Mouse (Mus musculus) retina, adult 2 months (tissue): ENCODE measurements around the gene Cep131.

Experiments
- DNase-seq: peaks from one replicate; pipeline ENCODE4 v3.0.0-alpha.2; 2012; ENCODE audit warnings: low read depth, low spot score

Gene Cep131

GRCm38 (mm10) chr11:120098588-120099511 lies 12.2 kb upstream of the Cep131 start, which contains the start of the genes Tepsin and Ndufaf8:
TSS of gene Tepsin (minus strand) at chr11:120098731.
TSS of gene Ndufaf8 (plus strand) at chr11:120098928.
- peak; percentile 97 for DNase-seq

DNA sequence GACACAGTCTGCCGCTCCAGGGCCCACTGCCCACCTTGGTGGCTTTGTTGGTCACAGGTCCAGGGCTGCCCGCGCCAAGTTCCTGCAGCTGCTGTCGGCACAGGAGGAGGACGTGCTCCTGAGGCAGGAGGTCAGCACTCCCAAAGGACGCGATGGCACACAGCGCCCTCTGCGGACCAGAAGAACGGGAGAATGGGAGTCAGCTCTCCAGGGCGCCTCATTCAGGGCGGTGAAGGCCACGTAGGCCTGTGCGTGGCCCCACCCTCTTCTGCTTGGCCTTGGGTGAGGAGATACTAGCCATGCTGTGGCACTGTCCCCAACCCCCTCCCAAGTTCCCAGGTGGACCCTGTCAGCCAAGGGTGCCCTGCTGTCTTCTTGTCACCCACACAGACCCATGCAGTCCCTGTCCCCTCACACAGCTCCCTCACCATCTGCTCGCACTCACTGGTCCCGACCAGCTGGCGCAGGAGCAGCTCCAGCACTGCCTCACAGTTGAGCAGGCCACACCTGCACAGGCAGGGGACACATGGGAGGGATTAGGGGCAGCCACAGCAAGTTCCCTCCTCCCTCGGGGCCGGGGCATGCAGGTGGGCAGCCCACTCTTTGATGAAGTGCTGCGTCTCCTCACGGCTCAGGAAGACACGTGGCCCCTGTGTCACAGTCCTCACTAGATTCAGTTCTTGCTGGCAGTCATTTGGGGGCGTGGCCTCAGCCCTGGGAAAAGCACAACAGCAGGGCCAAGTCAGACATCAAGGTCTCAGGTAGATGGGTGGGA lies 6.4 kb upstream of the Cep131 start:
- no peak for DNase-seq

- no peak for DNase-seq
Observed at GRCm38 (mm10) chr11:120090661-120091060, 4.0 kb upstream of the Cep131 start.

DNA sequence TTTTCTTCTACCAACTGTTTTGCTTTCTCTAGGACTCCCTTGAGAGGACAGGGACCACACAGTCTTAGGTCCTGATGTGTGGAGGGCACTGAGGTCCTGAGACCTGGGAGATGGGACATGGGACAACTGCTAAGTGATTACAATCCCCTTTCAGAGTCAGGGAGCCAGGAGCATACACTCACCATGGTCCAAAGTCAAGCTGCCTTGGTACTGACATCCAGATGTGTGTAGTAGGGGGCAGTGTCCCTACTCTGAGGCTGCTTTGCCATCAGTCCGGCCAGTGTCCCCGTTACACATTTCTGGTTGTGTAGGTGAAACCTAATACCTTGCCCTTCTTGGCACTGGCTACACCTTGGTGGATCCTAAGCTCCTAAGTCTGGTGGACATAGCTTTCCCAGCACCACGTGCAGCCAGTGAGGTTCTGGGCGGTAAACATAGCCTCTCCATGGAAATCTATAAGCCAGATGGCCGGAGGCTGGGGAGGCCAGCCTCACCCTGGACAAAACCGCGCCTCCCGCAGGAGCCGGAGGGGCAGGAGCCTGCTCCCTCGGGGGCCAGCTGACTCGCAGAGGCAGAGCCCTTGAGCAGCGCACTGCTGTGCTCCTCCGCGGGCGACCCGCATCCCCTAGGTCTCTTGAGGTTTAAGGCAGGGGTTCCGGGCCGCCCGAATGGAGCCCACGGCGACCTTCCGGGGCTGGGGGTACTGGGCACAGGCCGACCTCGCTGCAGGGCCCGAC lies 568 bp downstream of the Cep131 start:
- DNase-seq: no peak

- DNase-seq: no peak
Observed at GRCm38 (mm10) chr11:120080282-120080681, 6.3 kb downstream of the Cep131 start.

GRCm38 (mm10) chr11:120076191-120076590 lies 10.4 kb downstream of the Cep131 start:
- no peak for DNase-seq

DNA sequence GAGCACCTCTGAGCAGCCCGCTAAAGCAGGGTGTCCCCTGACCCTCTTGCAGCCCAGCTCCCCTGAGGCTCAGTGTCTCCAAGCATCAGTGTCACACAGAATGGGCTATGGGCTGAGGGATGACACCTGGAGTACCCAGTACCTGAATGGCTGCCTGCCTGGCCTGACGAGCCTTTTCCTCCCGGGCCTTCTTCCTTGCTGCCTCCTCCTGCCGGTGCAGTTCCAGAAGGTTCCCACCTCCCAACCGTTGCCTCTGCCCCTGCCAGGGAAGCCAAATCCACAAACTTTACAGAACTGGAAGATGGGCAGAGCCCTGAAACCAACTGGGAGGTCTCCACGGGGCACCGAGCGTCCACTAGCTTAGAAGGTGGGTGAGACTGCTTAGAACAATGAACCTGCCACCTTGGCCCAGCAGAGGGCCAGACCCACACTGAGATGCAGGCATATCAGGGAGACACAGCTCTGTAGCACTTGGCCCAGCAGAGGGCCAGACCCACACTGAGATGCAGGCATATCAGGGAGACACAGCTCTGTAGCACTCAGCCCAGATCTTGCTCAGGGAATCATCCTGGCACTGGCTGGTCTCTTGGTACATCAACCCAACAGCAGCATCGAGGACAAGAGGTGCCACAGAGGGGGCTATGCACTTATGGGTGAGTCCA lies 13.5 kb downstream of the Cep131 start:
- no peak for DNase-seq

DNA sequence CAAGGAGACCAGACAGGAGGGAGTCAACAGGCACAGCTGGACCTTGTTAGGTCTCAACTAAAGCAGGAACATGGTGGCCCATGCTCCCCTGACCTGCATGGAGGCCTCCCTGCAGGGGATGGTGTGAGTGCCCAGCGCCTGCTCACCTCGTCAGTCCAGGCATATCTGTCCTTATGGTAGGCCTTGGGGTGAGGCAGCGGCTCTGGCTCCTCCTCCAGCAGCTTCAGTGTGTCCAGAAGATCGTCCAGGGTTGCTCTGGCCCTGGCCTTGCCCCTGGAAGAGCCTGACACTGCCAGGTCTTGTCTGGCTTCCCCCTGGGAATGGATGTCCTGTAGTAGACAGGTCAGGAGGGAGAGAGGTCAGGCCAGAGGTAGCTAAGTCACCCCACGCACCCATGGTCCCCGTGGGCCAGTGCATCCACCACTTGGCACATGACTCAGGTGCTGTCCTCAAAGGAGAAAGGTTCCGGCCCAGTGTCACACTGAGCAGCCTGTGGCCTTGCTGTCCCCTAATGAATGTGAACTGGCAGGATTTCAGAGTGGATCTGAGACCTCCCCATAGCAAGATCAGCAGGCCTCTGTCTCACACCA lies 14.8 kb downstream of the Cep131 start:
- no peak for DNase-seq

DNA sequence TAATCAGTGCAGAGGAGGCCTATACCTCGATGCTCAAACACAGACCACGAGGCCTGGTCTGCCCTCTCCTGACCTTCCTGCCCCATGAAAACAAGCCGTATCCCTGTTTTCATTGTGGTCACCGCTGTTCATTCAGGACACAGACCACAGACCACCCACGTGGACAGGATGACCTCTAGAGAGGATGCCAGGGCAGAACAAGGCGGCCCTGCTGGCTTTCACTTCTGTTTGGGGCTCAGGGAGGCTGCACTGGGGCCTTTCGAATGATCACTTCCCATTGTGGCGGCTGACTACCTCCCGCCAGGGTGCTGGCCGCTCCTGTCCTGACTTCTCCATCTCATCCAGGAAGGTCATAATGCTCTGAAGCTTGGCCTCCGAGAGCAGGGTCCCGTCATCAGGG lies 15.6 kb downstream of the Cep131 start:
- no peak for DNase-seq

DNA sequence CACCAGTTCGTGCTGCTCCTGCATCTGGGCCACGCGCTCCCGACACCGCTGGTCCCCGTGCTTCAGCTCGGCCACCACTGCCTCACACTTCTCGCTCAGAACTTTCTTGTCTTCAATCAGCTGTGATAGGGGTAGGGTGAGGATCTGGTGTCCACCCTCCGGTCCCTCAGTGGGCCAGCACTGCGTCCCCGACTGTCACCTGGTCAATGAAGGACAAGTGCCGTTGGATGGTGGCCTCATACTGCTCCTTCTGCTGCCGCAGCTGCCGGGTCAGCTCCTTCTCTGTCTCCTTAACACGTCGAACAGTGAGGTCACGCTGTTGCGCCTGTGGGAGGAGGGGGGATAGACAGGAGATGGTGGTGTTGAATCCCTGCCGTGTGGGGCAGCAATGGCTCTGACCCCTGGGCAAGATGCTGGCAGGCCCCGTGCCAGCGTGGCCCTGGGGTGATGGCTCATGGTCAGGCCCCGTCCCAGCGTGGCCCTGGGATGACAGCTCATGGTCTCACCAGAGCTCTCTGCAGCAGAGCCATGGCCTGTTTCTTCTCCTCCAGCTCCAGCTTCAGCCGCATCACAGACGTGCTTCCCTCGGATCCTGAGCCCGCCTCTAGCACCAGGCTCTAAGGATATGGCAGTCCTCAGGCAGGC lies 16.2 kb downstream of the Cep131 start:
- no peak for DNase-seq

DNA sequence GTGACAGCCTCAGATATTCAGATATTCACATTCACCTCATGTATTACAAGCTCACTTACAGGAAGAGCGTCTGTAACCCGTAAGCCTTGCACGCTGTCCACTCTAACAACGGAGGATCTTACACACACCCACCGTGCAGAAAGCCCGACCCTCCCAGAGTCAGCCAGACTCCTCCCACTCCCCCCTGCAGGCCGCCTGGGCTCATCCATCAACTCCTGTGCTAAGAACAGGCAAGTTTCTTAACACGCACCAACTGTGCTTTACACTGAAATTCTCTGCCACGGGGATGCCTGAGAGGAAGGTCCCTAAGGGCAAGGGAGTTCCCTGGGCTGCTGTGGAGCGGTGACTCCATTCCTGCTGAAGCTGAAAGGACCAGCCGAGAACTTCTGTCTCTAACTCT lies 17.4 kb downstream of the Cep131 start:
- no peak for DNase-seq

DNA sequence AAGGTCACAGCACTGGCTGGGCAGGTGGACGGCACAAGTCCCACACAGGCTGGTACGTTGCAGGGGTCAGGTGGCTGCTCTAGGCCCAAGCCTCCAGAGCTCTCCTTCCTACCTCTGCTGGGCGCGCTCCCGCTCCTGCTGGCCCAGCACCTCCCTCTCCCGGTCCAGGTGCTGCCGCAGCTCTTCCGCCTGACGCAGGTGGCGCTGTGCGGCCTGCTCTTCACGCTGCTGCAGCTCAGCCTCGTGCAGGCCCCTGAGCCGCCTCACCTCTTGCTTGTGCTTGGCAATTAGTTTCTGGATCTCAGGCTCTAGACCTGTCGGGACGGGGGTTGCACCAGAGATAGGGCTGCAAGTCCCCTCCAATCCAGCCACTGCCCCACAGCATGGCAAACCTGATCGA lies 18.8 kb downstream of the Cep131 start:
- DNase-seq: no peak

DNA sequence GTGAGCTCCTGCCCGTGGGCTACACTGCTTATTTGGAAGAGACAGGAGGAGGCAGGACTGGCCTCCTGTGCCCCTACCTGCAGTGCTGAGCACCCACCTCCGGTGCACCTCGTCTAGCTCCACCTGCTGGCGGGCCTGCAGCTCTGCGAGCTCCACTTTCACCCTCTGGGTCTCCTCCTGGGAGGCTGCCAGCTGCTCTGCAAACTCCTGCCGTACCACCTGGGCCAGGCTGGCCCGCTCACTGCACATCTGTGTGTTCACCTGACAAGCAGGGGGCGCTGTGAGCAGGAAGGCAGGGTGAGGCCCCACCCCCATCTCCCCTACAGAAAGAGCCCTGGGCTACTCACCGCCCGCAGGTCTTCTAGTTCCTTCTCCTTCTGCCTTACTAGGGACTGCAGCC lies 21.3 kb downstream of the Cep131 start:
- DNase-seq: no peak

- no peak for DNase-seq
Observed at GRCm38 (mm10) chr11:120064668-120065040, 22.0 kb downstream of the Cep131 start.

GRCm38 (mm10) chr11:120064006-120064667 lies 22.5 kb downstream of the Cep131 start:
- no peak for DNase-seq

- DNase-seq: no peak
Observed at GRCm38 (mm10) chr11:120063326-120063725, 23.3 kb downstream of the Cep131 start.

GRCm38 (mm10) chr11:120060634-120061033 lies 26.0 kb downstream of the Cep131 start:
- no peak for DNase-seq

- DNase-seq: no peak
Observed at GRCm38 (mm10) chr11:120055953-120056732, 30.5 kb downstream of the Cep131 start.

DNA sequence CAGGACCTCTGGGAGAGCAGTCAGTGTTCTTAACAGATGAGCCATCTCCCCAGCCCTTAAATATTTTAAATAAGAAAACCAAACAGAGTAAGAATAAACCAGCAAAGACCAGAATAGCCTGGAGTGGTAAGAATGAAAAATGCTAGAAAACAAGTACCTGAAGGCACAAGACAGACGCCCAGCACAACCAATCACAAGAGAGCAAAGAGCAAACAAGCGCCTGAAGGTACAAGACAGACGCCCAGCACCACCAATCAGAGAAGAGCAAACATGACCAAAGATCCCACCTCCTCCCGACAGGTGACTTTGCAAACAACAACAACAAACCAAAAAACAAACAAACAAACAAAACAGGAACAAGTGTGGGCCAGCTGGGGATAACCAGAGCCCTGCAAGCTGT lies 32.8 kb downstream of the Cep131 start:
- DNase-seq: no peak
